Mouse (Mus musculus): ENCODE measurements around the gene Axin1.
"Not testable (repeated sequence)": the region's sequence is repeated elsewhere in the genome, so short reads cannot be mapped to it uniquely, and the experiment has no call there.

Axin1 gene

GRCm38 (mm10) chr17:26138239-26138836, at the start of gene Axin1:
Axin1 (plus strand) TSS chr17:26138688.
- in situ Hi-C loops (cut with MboI, MseI): no loop called here

- in situ Hi-C loops (cut with MboI, MseI): no loop called here
These were observed 48.4 kb upstream of the Axin1 start, which contains the start of gene Decr2 for GRCm38 (mm10) chr17:26089905-26090632. Decr2 (minus strand) TSS chr17:26090337.

- in situ Hi-C loops (cut with MboI, MseI): no loop called here
These were observed 43.9 kb upstream of the Axin1 start for GRCm38 (mm10) chr17:26094531-26095110.

- in situ Hi-C loops (cut with MboI, MseI): no loop called here
These were observed 43.3 kb upstream of the Axin1 start, which contains the start of gene Nme4 for GRCm38 (mm10) chr17:26095121-26095740. Nme4 (minus strand) TSS chr17:26095602.

GRCm38 (mm10) chr17:26098461-26098860, 40.0 kb upstream of the Axin1 start:
- in situ Hi-C loops (cut with MboI, MseI): no loop called here

GRCm38 (mm10) chr17:26099316-26099715, 39.2 kb upstream of the Axin1 start:
- in situ Hi-C loops (cut with MboI, MseI): not testable (repeated sequence)

GRCm38 (mm10) chr17:26100166-26100565, 38.3 kb upstream of the Axin1 start:
- in situ Hi-C loops (cut with MboI, MseI): no loop called here

- in situ Hi-C loops (cut with MboI, MseI): no loop called here
These were observed 37.0 kb upstream of the Axin1 start for GRCm38 (mm10) chr17:26101478-26101877.

- in situ Hi-C loops (cut with MboI, MseI): no loop called here
These were observed 32.9 kb upstream of the Axin1 start for GRCm38 (mm10) chr17:26105619-26106018.

GRCm38 (mm10) chr17:26110156-26110555, 28.3 kb upstream of the Axin1 start:
- in situ Hi-C loops (cut with MboI, MseI): no loop called here

- in situ Hi-C loops (cut with MboI, MseI): no loop called here
These were observed 27.5 kb upstream of the Axin1 start for GRCm38 (mm10) chr17:26111024-26111423.

GRCm38 (mm10) chr17:26111722-26112121, 26.8 kb upstream of the Axin1 start:
- in situ Hi-C loops (cut with MboI, MseI): no loop called here

GRCm38 (mm10) chr17:26112751-26113150, 25.7 kb upstream of the Axin1 start:
- in situ Hi-C loops (cut with MboI, MseI): no loop called here

- in situ Hi-C loops (cut with MboI, MseI): no loop called here
These were observed 25.1 kb upstream of the Axin1 start, which contains the start of gene Tmem8 for GRCm38 (mm10) chr17:26113181-26113948. Tmem8 (plus strand) TSS chr17:26113299.

GRCm38 (mm10) chr17:26114061-26114460, 24.4 kb upstream of the Axin1 start:
- in situ Hi-C loops (cut with MboI, MseI): no loop called here

- in situ Hi-C loops (cut with MboI, MseI): not testable (repeated sequence)
These were observed 24.0 kb upstream of the Axin1 start for GRCm38 (mm10) chr17:26114461-26114860.

- in situ Hi-C loops (cut with MboI, MseI): no loop called here
These were observed 23.1 kb upstream of the Axin1 start for GRCm38 (mm10) chr17:26115205-26115898.

GRCm38 (mm10) chr17:26115956-26116487, 22.5 kb upstream of the Axin1 start:
- in situ Hi-C loops (cut with MboI, MseI): no loop called here

- in situ Hi-C loops (cut with MboI, MseI): no loop called here
These were observed 21.8 kb upstream of the Axin1 start for GRCm38 (mm10) chr17:26116503-26117258.
